Mouse (Mus musculus) adrenal gland, adult 8-10 months (tissue): ENCODE results near the gene Fgr. TPM values are rescaled to one million over a fixed set of nuclear protein-coding genes. Genes with fewer than 3 reads are reported as not detected.
A peak's percentile ranks its signal among the peaks of the same experiment; 100 is the strongest.

Experiments used
- DNase-seq: peaks from one replicate; pipeline ENCODE4 v3.0.0; 2022
- total RNA-seq, 4 experiments: library from RNA; stranded (reverse); gene quantifications; 2 replicates each; pipeline ENCODE4 v1.2.4; 2022

Gene Fgr
- total RNA-seq, 4 experiments from 2014 or later, result 0.42 to 0.92 (median 0.64) TPM

GRCm38 (mm10) chr4:133039116-133039819 is 65.4 kb downstream of the Fgr start:
- DNase-seq, result no peak

GRCm38 (mm10) chr4:133039832-133040231 is 65.9 kb downstream of the Fgr start:
- DNase-seq, result no peak

- no peak for DNase-seq
These were observed 66.5 kb downstream of the Fgr start for GRCm38 (mm10) chr4:133040241-133040904.

GRCm38 (mm10) chr4:133042244-133042643 is 68.3 kb downstream of the Fgr start:
- no peak for DNase-seq

- DNase-seq, result peak; percentile 75
These were observed 69.0 kb downstream of the Fgr start for GRCm38 (mm10) chr4:133042651-133043635.

- DNase-seq, result no peak
These were observed 70.1 kb downstream of the Fgr start for GRCm38 (mm10) chr4:133043798-133044646.

- no peak for DNase-seq
These were observed 70.8 kb downstream of the Fgr start for GRCm38 (mm10) chr4:133044647-133045094.

- no peak for DNase-seq
These were observed 72.0 kb downstream of the Fgr start for GRCm38 (mm10) chr4:133045771-133046474.

- DNase-seq, result no peak
These were observed 72.9 kb downstream of the Fgr start for GRCm38 (mm10) chr4:133046691-133047352.

- DNase-seq, result no peak
These were observed 73.6 kb downstream of the Fgr start for GRCm38 (mm10) chr4:133047353-133048105.

GRCm38 (mm10) chr4:133049071-133049920 is 75.4 kb downstream of the Fgr start:
- DNase-seq, result no peak

GRCm38 (mm10) chr4:133050196-133050836 is 76.4 kb downstream of the Fgr start:
- no peak for DNase-seq

- no peak for DNase-seq
These were observed 77.1 kb downstream of the Fgr start for GRCm38 (mm10) chr4:133050837-133051549.

- no peak for DNase-seq
These were observed 77.6 kb downstream of the Fgr start for GRCm38 (mm10) chr4:133051550-133051865.
